Mouse (Mus musculus) liver, embryonic 13.5 days (tissue): ENCODE data around the gene Bcas3. TPM values are rescaled to one million over a fixed set of nuclear protein-coding genes. Genes with fewer than 3 reads are reported as not detected.
A peak's percentile ranks its signal among the peaks of the same experiment; 100 is the strongest.

Experiments
- ATAC-seq: fragments of 200-750 bp; cut with Nextera tagmentation; 2 replicates; pipeline ENCODE4 v1.8.0; 2017; ENCODE audit warnings: low read depth, mild to moderate bottlenecking, moderate number of reproducible peaks, moderate library complexity
- DNase-seq: peaks from one replicate; pipeline ENCODE4 v3.0.0; 2022
- H3K27ac ChIP-seq: fragments of 300-500 bp; sonication (generic); 2 replicates; pipeline ENCODE4 v1.5.1; 2015; ENCODE audit warnings: moderate library complexity, mild to moderate bottlenecking, inconsistent platforms
- H3K27me3 ChIP-seq: fragments of 300-500 bp; sonication (generic); 2 replicates; pipeline ENCODE4 v1.6.1; 2015; ENCODE audit warnings: mild to moderate bottlenecking, inconsistent platforms
- H3K36me3 ChIP-seq: fragments of 300-500 bp; sonication (generic); 2 replicates; pipeline ENCODE4 v1.6.1; 2015; ENCODE audit warnings: mild to moderate bottlenecking, inconsistent platforms
- H3K4me1 ChIP-seq: fragments of 300-500 bp; sonication (generic); replicated peaks from 2 replicates; pipeline ENCODE4 v1.6.1; 2015; ENCODE audit warnings: inconsistent platforms
- H3K4me2 ChIP-seq: fragments of 300-500 bp; sonication (generic); 2 replicates; pipeline ENCODE4 v1.6.1; 2015; ENCODE audit warnings: inconsistent platforms, mild to moderate bottlenecking, moderate library complexity
- H3K4me3 ChIP-seq: fragments of 300-500 bp; sonication (generic); replicated peaks from 2 replicates; pipeline ENCODE4 v1.5.1; 2015; ENCODE audit warnings: mild to moderate bottlenecking, inconsistent platforms
- H3K9ac ChIP-seq: fragments of 300-500 bp; sonication (generic); 2 replicates; pipeline ENCODE4 v1.6.1; 2015; ENCODE audit warnings: mild to moderate bottlenecking, inconsistent platforms
- H3K9me3 ChIP-seq: fragments of 300-500 bp; sonication (generic); replicated peaks from 2 replicates; pipeline ENCODE4 v1.6.1; 2016; ENCODE audit warnings: inconsistent platforms
- WGBS: fragments of 180-500 bp; shearing (Covaris S2); methylation state at CpG from one replicate; pipeline ENCODE4 v1.1.7; 2015; ENCODE audit not compliant: insufficient replicate concordance; 5-methylcytosine and 5-hydroxymethylcytosine counted together
- polyA plus RNA-seq: library from polyadenylated mRNA; unstranded; fragments of >200 nt; fragmentation: Nextera tagmentation; extraction: Ambion mirVana; gene quantifications from 2 replicates; pipeline ENCODE4 v1.2.1, GENCODE M21; 2015

Gene Bcas3
- polyA plus RNA-seq, 1 experiment from 2014 or later = 13.6 TPM

GRCm38 (mm10) chr11:85645152-85645835 is 292.3 kb downstream of the Bcas3 start:
- no peak for DNase-seq
- Histone ChIP-seq H3K27me3 (no peaks in the 10 kb centered on the region), H3K4me2 (peak overlapping the region; percentile 55; the same call in 1 of the 2 replicates), H3K36me3 (no peaks in the 10 kb centered on the region), H3K9me3 (no peaks in the 10 kb centered on the region), H3K9ac (no peak overlapping the region), H3K27ac (no peak overlapping the region), H3K4me1 (peaks cover 52% of the 10 kb centered on the region), H3K4me3 (no peak overlapping the region)
- ATAC-seq = no peak
- 71% methylated on average over 7 of the region's 7 CpGs for WGBS

- WGBS = 59% methylated on average over 3 of the region's 3 CpGs
- Histone ChIP-seq H3K27me3 (no peaks in the 10 kb centered on the region), H3K4me1 (peaks cover 21% of the 10 kb centered on the region)
These were observed 295.9 kb downstream of the Bcas3 start for GRCm38 (mm10) chr11:85648893-85649292.

GRCm38 (mm10) chr11:85649373-85649772 is 296.4 kb downstream of the Bcas3 start:
- 84% methylated on average over 9 of the region's 9 CpGs for WGBS
- DNase-seq (no peak), ATAC-seq (no peak)
- H3K4me2 ChIP-seq = no peak overlapping the region
- H3K27ac ChIP-seq = no peak overlapping the region
- H3K9ac ChIP-seq = no peak overlapping the region
- no peaks in the 10 kb centered on the region for H3K36me3 ChIP-seq
- H3K27me3 ChIP-seq = no peaks in the 10 kb centered on the region
- H3K9me3 ChIP-seq = no peaks in the 10 kb centered on the region
- no peak overlapping the region for H3K4me3 ChIP-seq
- peaks cover 16% of the 10 kb centered on the region for H3K4me1 ChIP-seq

More at GRCm38 (mm10) chr11:85648893-85649292, 295.9 kb downstream of the Bcas3 start:
- Histone ChIP-seq H3K4me3 (no peak overlapping the region), H3K36me3 (no peaks in the 10 kb centered on the region), H3K27ac (no peak overlapping the region), H3K9me3 (no peaks in the 10 kb centered on the region), H3K9ac (no peak overlapping the region), H3K4me2 (no peak overlapping the region)
- no peak for DNase-seq
- ATAC-seq = no peak

GRCm38 (mm10) chr11:85657471-85657870 is 304.5 kb downstream of the Bcas3 start:
- Histone ChIP-seq H3K27ac (no peak overlapping the region), H3K9me3 (no peaks in the 10 kb centered on the region), H3K4me2 (no peak overlapping the region), H3K27me3 (no peaks in the 10 kb centered on the region), H3K4me3 (no peak overlapping the region), H3K36me3 (no peaks in the 10 kb centered on the region), H3K4me1 (no peaks in the 10 kb centered on the region), H3K9ac (no peak overlapping the region)
- WGBS = 74% methylated on average over 4 of the region's 4 CpGs
- DNase-seq = no peak
- ATAC-seq = no peak

GRCm38 (mm10) chr11:85660304-85660703 is 307.3 kb downstream of the Bcas3 start:
- DNase-seq = no peak
- WGBS = 43% methylated on average over 4 of the region's 4 CpGs
- Histone ChIP-seq H3K4me2 (no peak overlapping the region), H3K4me3 (no peak overlapping the region), H3K27ac (no peak overlapping the region), H3K27me3 (no peaks in the 10 kb centered on the region), H3K36me3 (no peaks in the 10 kb centered on the region), H3K4me1 (no peaks in the 10 kb centered on the region), H3K9me3 (no peaks in the 10 kb centered on the region), H3K9ac (no peak overlapping the region)
- ATAC-seq = no peak

GRCm38 (mm10) chr11:85667176-85667575 is 314.2 kb downstream of the Bcas3 start:
- ATAC-seq (no peak), DNase-seq (no peak)
- H3K4me2 ChIP-seq = no peak overlapping the region
- H3K36me3 ChIP-seq = no peaks in the 10 kb centered on the region
- WGBS = 55% methylated on average over 7 of the region's 7 CpGs
- no peak overlapping the region for H3K4me3 ChIP-seq
- no peak overlapping the region for H3K9ac ChIP-seq
- peaks cover 6% of the 10 kb centered on the region for H3K4me1 ChIP-seq
- no peaks in the 10 kb centered on the region for H3K27me3 ChIP-seq
- no peaks in the 10 kb centered on the region for H3K9me3 ChIP-seq
- no peak overlapping the region for H3K27ac ChIP-seq

- H3K27me3 ChIP-seq = no peaks in the 10 kb centered on the region
- no peak overlapping the region for H3K9ac ChIP-seq
- no peaks in the 10 kb centered on the region for H3K36me3 ChIP-seq
- no peak for ATAC-seq
- H3K4me1 ChIP-seq = peaks cover 8% of the 10 kb centered on the region
- 71% methylated on average over 9 of the region's 9 CpGs for WGBS
- H3K9me3 ChIP-seq = no peaks in the 10 kb centered on the region
- no peak overlapping the region for H3K4me2 ChIP-seq
- H3K27ac ChIP-seq = no peak overlapping the region
- no peak overlapping the region for H3K4me3 ChIP-seq
- no peak for DNase-seq
These were observed 314.8 kb downstream of the Bcas3 start for GRCm38 (mm10) chr11:85667741-85668140.

DNA sequence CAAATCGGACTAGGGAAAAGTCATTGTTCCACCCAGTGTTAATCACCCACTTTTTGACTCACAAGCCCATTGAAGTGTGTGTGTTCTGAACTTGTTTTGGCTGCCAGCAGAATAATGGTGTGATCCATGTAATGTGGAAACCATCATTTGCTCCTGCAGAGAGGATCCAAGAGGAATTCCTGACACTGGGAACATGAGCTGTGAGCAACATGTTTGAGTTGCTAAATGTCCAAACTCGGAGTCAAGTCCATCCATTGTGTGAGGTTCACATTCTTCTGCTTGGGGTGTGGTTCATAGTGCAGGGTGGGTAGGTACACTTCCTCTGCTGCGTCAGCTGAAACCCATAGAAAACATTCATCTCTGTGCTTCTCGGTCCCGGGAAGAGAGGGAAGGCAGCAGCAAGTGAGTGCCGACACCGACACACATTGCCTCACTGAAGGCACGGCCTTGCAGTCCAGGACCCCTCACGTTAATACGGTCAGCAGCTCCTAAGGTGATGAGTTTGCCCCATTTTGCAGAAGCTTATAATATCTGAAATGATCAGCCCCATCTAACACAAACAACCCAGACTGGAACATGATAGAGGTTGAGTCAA is 320.0 kb downstream of the Bcas3 start:
- Histone ChIP-seq H3K9me3 (no peaks in the 10 kb centered on the region), H3K4me1 (peaks cover 8% of the 10 kb centered on the region), H3K9ac (no peak overlapping the region), H3K4me3 (no peak overlapping the region), H3K27me3 (no peaks in the 10 kb centered on the region), H3K27ac (no peak overlapping the region), H3K36me3 (no peaks in the 10 kb centered on the region), H3K4me2 (no peak overlapping the region)
- ATAC-seq = no peak
- 64% methylated on average over 10 of the region's 10 CpGs for WGBS
- DNase-seq = no peak

DNA sequence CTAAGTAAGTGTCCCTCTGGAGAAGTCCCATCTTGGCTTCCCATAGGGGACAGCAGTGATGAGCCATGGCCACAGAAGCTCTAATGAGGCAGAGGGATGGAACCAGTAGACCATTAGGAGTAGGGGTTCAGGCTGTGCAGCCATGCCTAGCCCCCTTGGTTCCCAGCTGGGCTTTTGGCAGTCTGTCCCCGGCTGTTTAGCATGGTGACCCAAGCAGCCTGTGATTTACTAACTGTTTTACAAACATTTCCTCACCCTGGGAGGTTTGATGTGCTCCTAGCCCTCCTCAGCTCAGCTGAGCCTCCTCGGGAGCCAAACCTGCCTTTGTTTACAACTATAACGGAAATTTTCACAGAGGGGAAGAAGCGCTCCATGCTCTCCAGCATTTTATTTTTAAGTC is 322.3 kb downstream of the Bcas3 start:
- Histone ChIP-seq H3K4me3 (no peak overlapping the region), H3K36me3 (no peaks in the 10 kb centered on the region), H3K27me3 (0 out of 2 replicates have a peak, but pooled peaks cover 7% of the 10 kb centered on the region), H3K27ac (no peak overlapping the region), H3K4me1 (peaks cover 8% of the 10 kb centered on the region), H3K9ac (no peak overlapping the region), H3K9me3 (no peaks in the 10 kb centered on the region), H3K4me2 (no peak overlapping the region)
- WGBS = 55% methylated on average over 4 of the region's 4 CpGs
- ATAC-seq (no peak), DNase-seq (no peak)

GRCm38 (mm10) chr11:85676357-85677004 is 323.5 kb downstream of the Bcas3 start:
- no peak for ATAC-seq
- WGBS = 53% methylated on average over 10 of the region's 10 CpGs
- Histone ChIP-seq H3K9ac (no peak overlapping the region), H3K36me3 (no peaks in the 10 kb centered on the region), H3K4me1 (peaks cover 8% of the 10 kb centered on the region), H3K27me3 (0 out of 2 replicates have a peak, but pooled peaks cover 7% of the 10 kb centered on the region), H3K9me3 (no peaks in the 10 kb centered on the region), H3K4me3 (no peak overlapping the region), H3K27ac (no peak overlapping the region), H3K4me2 (no peak overlapping the region)
- DNase-seq = no peak

- WGBS = 72% methylated on average over 5 of the region's 5 CpGs
- no peak overlapping the region for H3K9ac ChIP-seq
- H3K4me2 ChIP-seq = no peak overlapping the region
- H3K4me3 ChIP-seq = no peak overlapping the region
- 0 out of 2 replicates have a peak, but pooled peaks cover 7% of the 10 kb centered on the region for H3K27me3 ChIP-seq
- H3K9me3 ChIP-seq = no peaks in the 10 kb centered on the region
- ATAC-seq (no peak), DNase-seq (no peak)
- no peaks in the 10 kb centered on the region for H3K4me1 ChIP-seq
- no peaks in the 10 kb centered on the region for H3K36me3 ChIP-seq
- no peak overlapping the region for H3K27ac ChIP-seq
These were observed 325.7 kb downstream of the Bcas3 start for GRCm38 (mm10) chr11:85678666-85679065.
